Mouse (Mus musculus) liver, postnatal 0 days (tissue): ENCODE data around the gene Tbc1d14. TPM values are rescaled to one million over a fixed set of nuclear protein-coding genes. Genes with fewer than 3 reads are reported as not detected.

ENCODE experiments used
- ATAC-seq: fragments of 200-750 bp; cut with Nextera tagmentation; 2 replicates; pipeline ENCODE4 v1.8.0; 2017; ENCODE audit warnings: mild to moderate bottlenecking, moderate library complexity
- DNase-seq: peaks from one replicate; pipeline ENCODE4 v3.0.0-alpha.2; 2016
- H3K27ac ChIP-seq: fragments of 300-500 bp; sonication (generic); 2 replicates; pipeline ENCODE4 v1.5.1; 2014; ENCODE audit warnings: antibody characterized with exemption, moderate library complexity, mild to moderate bottlenecking, low read depth
- H3K27me3 ChIP-seq: fragments of 300-500 bp; sonication (generic); 2 replicates; pipeline ENCODE4 v1.6.1; 2014; ENCODE audit warnings: low read length, control low read depth, mixed read lengths; ENCODE audit not compliant: insufficient read depth
- H3K36me3 ChIP-seq: fragments of 300-500 bp; sonication (generic); replicated peaks from 2 replicates; pipeline ENCODE4 v1.6.1; 2014; ENCODE audit warnings: mild to moderate bottlenecking, control low read depth, low read length, moderate library complexity, mixed read lengths; ENCODE audit not compliant: insufficient read depth
- H3K4me1 ChIP-seq: fragments of 300-500 bp; sonication (generic); 2 replicates; pipeline ENCODE4 v1.6.1; 2014; ENCODE audit warnings: antibody characterized with exemption, mild to moderate bottlenecking, control low read depth; ENCODE audit not compliant: insufficient read depth
- H3K4me2 ChIP-seq: fragments of 300-500 bp; sonication (generic); 2 replicates; pipeline ENCODE4 v1.6.1; 2014; ENCODE audit warnings: low read depth, mild to moderate bottlenecking, low read length, moderate library complexity, mixed read lengths
- H3K4me3 ChIP-seq: fragments of 300-500 bp; sonication (generic); 2 replicates; pipeline ENCODE4 v1.5.1; 2014; ENCODE audit warnings: low read depth, low read length
- H3K9ac ChIP-seq: fragments of 300-500 bp; sonication (generic); replicated peaks from 2 replicates; pipeline ENCODE4 v1.6.1; 2014; ENCODE audit warnings: mild to moderate bottlenecking, moderate library complexity
- H3K9me3 ChIP-seq: fragments of 300-500 bp; sonication (generic); 2 replicates; pipeline ENCODE4 v1.6.1; 2016; ENCODE audit warnings: mild to moderate bottlenecking, control low read depth, low read length, mixed read lengths
- CTCF ChIP-seq: sonication (generic); IDR thresholded peaks from 2 replicates; pipeline ENCODE4 v1.5.1; 2016; ENCODE audit warnings: antibody characterized with exemption, low read depth
- EP300 ChIP-seq: IDR thresholded peaks from 2 replicates; pipeline ENCODE4 v1.6.1; 2016; ENCODE audit warnings: antibody characterized with exemption, low read depth, mild to moderate bottlenecking
- WGBS: fragments of 180-500 bp; shearing (Covaris S2); extraction: QIAGEN DNeasy Blood & Tissue Kit; methylation state at CpG from one replicate; pipeline ENCODE4 v1.1.7; 2014; ENCODE audit not compliant: insufficient replicate concordance; 5-methylcytosine and 5-hydroxymethylcytosine counted together
- polyA plus RNA-seq: library from polyadenylated mRNA; unstranded; fragments of >200 nt; fragmentation: Nextera tagmentation; extraction: Ambion mirVana; gene quantifications from 2 replicates; pipeline ENCODE4 v1.2.1, GENCODE M21; 2015

Tbc1d14 gene
- polyA plus RNA-seq, 1 experiment from 2014 or later = 6.5 TPM

DNA sequence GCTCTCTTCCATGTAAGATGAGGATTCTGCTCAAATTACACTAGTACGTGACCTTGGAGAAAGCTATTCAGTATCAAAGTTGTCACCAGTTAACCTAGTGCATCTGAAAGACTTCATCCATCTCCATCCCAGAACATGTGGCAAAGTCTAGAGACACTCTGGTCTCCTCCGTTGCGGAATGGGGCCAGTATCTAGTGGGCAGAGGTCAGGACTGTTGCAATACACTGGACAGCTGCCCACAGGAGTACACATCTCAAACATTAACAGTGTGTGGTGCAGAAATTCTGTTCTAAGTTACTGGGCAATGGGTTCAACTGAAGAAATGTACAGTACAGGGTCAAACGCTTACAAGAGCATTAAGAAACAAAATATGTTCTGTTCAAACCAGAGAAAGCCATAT, 25.0 kb downstream of the Tbc1d14 start:
- WGBS = 62% methylated on average over 4 of the region's 4 CpGs
- peak; percentile 77 for DNase-seq
- Histone ChIP-seq H3K4me2 (0 out of 2 replicates have a peak overlapping the region, but pooled peaks have one; percentile 7), H3K4me1 (peaks cover 65% of the 10 kb centered on the region), H3K27ac (peak overlapping the region; percentile 53), H3K27me3 (no peaks in the 10 kb centered on the region), H3K36me3 (peaks cover 16% of the 10 kb centered on the region), H3K4me3 (no peak overlapping the region), H3K9me3 (no peaks in the 10 kb centered on the region), H3K9ac (no peak overlapping the region)
- peak; percentile 88 for ATAC-seq
- peak; percentile 64; the same call in 1 of the 2 replicates for TF ChIP-seq EP300
- no peak for TF ChIP-seq CTCF

DNA sequence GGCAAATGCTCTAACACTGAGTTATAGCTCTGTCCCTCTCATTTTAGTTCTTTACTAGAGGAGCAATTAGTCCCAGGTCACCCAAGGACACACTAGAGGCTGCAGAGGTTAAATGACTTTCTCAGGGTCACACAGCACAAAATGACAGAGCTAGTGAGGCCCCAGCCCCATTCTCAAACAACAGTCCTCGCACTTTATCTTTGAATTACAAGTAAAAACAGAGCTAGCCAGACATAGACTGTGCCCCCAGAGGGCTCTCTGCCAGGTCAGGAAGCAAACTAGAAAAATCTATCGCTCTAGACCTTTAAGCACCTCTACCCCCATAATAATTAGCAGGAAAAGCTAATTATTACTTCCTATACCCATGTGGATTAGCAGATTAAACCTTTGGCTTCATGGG, 25.4 kb downstream of the Tbc1d14 start:
- H3K36me3 ChIP-seq = peaks cover 16% of the 10 kb centered on the region
- H3K9ac ChIP-seq = no peak overlapping the region
- H3K9me3 ChIP-seq = no peaks in the 10 kb centered on the region
- H3K27ac ChIP-seq = peak overlapping the region; percentile 53
- no peak for DNase-seq
- peak; percentile 19 for ATAC-seq
- peaks cover 65% of the 10 kb centered on the region for H3K4me1 ChIP-seq
- no peak for TF ChIP-seq EP300
- no peak for TF ChIP-seq CTCF
- 48% methylated on average over 2 of the region's 2 CpGs for WGBS
- H3K4me3 ChIP-seq = no peak overlapping the region
- H3K4me2 ChIP-seq = no peak overlapping the region
- no peaks in the 10 kb centered on the region for H3K27me3 ChIP-seq

DNA sequence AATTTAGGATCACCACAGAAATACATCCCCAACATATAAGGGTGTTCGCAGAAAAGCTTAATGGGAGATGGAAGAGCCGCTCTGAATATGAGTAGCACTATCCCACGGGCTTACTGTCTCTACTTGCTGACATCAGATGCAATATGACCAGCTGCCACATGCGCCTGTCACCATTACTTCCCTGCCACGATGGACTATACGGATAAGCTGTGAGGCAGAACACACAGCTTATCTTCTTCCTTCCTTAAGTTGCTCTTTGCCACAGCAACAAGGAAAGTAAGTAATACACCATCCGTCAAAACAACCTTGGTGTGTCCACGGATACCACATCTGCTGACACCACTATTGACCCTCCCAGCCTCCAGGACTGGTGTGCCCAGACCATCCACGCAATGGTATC, 28.5 kb downstream of the Tbc1d14 start:
- Histone ChIP-seq H3K27ac (peak overlapping the region; percentile 63; the same call in 1 of the 2 replicates), H3K4me1 (peaks cover 75% of the 10 kb centered on the region), H3K27me3 (no peaks in the 10 kb centered on the region), H3K36me3 (no peaks in the 10 kb centered on the region), H3K4me2 (no peak overlapping the region), H3K9me3 (no peaks in the 10 kb centered on the region), H3K9ac (no peak overlapping the region), H3K4me3 (no peak overlapping the region)
- ATAC-seq = 0 out of 2 replicates have a peak, but pooled peaks have one; percentile 9
- TF ChIP-seq CTCF (no peak), EP300 (peak; percentile 65)
- WGBS = 48% methylated on average over 9 of the region's 9 CpGs
- DNase-seq = no peak

DNA sequence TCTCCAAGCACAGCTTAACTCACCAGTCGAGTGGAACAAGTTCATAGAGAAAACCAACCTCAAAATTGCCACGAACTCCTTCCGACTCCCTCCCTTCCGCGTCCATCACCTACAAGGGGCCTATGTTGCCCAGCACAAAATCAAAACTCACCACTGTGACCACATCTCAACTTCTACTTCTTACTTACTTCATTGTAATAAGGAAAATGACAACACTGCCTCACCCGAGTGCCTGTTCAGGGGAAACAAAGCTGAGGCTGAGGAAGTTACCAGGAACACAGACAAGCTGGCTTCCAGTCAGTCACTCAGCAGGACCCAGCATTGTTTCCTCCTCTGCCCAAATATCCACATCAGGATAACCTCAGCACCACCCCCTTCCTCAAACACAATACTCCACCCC, 29.3 kb downstream of the Tbc1d14 start:
- Histone ChIP-seq H3K36me3 (no peaks in the 10 kb centered on the region), H3K27ac (peak overlapping the region; percentile 63)
- 61% methylated on average over 6 of the region's 6 CpGs for WGBS

DNA sequence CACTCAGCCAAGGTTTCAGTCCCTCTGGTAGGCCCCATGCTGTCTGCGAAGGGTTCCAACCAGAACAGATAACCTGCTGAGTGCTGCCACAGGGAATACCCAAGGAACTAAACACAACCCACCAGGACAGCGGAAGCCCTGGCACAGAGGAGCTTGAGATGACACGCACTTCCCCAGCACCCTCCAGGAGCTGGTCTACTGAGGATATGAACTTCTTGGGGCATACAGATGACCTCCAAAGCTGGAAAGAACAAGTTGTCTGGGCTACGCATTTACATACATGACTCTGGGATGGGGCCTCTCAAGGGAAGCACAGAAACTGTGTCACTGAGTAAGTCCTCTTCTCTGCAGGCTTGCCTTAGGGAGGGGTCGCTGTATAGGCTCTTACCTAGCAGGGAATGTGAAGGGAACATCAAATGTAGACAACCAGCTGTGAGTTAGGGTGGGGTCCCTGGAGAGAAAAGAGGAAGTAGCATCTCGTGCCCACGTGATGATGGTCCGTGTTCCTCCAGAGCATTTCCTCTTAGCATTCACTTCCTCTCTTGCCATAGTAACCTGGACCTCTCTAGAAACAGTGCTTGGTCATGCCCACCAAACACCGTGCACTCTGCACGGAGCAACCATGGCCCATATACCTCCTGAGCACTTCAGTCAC, 30.2 kb downstream of the Tbc1d14 start:
- Histone ChIP-seq H3K4me2 (peak overlapping the region; percentile 45; the same call in 1 of the 2 replicates), H3K4me1 (peaks cover 76% of the 10 kb centered on the region), H3K9me3 (no peaks in the 10 kb centered on the region), H3K4me3 (no peak overlapping the region), H3K9ac (no peak overlapping the region; the same call in 1 of the 2 replicates), H3K27ac (peak overlapping the region; percentile 69), H3K27me3 (no peaks in the 10 kb centered on the region), H3K36me3 (no peaks in the 10 kb centered on the region)
- 0 out of 2 replicates have a peak, but pooled peaks have one; percentile 5 for TF ChIP-seq EP300
- TF ChIP-seq CTCF = no peak
- DNase-seq (peak; percentile 54), ATAC-seq (peak; percentile 50; the same call in 1 of the 2 replicates)
- WGBS = 51% methylated on average over 10 of the region's 10 CpGs

More for the DNA sequence above, 29.3 kb downstream of the Tbc1d14 start:
- no peak overlapping the region for H3K9ac ChIP-seq
- H3K9me3 ChIP-seq = no peaks in the 10 kb centered on the region
- TF ChIP-seq EP300 = no peak
- no peak for TF ChIP-seq CTCF
- H3K4me3 ChIP-seq = no peak overlapping the region
- no peak for ATAC-seq
- H3K4me2 ChIP-seq = peak overlapping the region; percentile 45; the same call in 1 of the 2 replicates
- peaks cover 76% of the 10 kb centered on the region for H3K4me1 ChIP-seq
- H3K27me3 ChIP-seq = no peaks in the 10 kb centered on the region
- no peak for DNase-seq

DNA sequence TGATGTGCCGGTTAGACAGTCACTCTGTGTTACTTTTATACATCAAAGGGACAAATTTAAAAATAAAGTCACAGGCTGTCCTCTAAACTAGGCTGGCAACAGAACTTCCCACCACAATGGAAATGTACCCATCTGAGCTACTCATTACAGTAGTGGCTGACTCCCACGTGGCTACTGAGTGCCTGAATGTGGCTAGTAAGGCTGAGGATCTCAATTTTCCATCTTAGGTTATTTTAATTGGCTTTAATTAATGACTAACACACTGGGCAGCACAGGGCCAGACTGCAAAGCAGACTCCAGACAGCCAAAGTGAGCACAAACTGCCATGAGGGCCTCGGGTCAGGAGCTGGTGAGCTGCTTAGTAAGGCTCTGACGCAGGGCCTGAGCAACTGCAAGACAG, 31.6 kb downstream of the Tbc1d14 start:
- ATAC-seq (no peak), DNase-seq (no peak)
- H3K27me3 ChIP-seq = no peaks in the 10 kb centered on the region
- TF ChIP-seq EP300 = no peak
- TF ChIP-seq CTCF = no peak
- no peak overlapping the region for H3K4me3 ChIP-seq
- 77% methylated on average over 4 of the region's 4 CpGs for WGBS
- peaks cover 74% of the 10 kb centered on the region for H3K4me1 ChIP-seq
- H3K9me3 ChIP-seq = no peaks in the 10 kb centered on the region
- no peak overlapping the region for H3K4me2 ChIP-seq
- H3K9ac ChIP-seq = no peak overlapping the region
- no peaks in the 10 kb centered on the region for H3K36me3 ChIP-seq
- H3K27ac ChIP-seq = no peak overlapping the region
